Mouse (Mus musculus): ENCODE results near the gene Plcb3.

Plcb3 gene

GRCm38 (mm10) chr19:6904846-6905245, 71.4 kb downstream of the Plcb3 start:
- no peak for DNase-seq (ENCODE audit: low read depth, low spot score)

GRCm38 (mm10) chr19:6903031-6903430, 73.2 kb downstream of the Plcb3 start:
- DNase-seq (ENCODE audit: low read depth, low spot score): no peak

Data from brain, embryonic 18.5 days (tissue).